Mouse (Mus musculus) megakaryocyte, adult 5-6 weeks (primary cell): Measurements from ENCODE around the gene Spock2. TPM values are rescaled to one million over a fixed set of nuclear protein-coding genes. Genes with fewer than 3 reads are reported as not detected.
"Not testable (repeated sequence)": the region's sequence is repeated elsewhere in the genome, so short reads cannot be mapped to it uniquely, and the experiment has no call there.

Experiments
- ATAC-seq: 2 replicates; pipeline ENCODE4 v1.8.0; 2016; ENCODE audit warnings: mild to moderate bottlenecking, inconsistent platforms; ENCODE audit not compliant: poor library complexity, severe bottlenecking
- total RNA-seq, 2 experiments: library from RNA; stranded (forward) in 1 of 2; stranded (reverse) in 1 of 2; fragments of 153-499, 151-499 nt in 1 of 2; fragments of 221-1000, 200-1000 nt in 1 of 2; gene quantifications; 2 replicates each; pipeline versions ENCODE4 v1.2.3 to v1.2.4; 2015 to 2017

Gene Spock2
- total RNA-seq, 2 experiments from 2014 or later, result 0.07 to 0.20 TPM

- no peak for ATAC-seq
Measured at GRCm38 (mm10) chr10:60141656-60142160, 35.7 kb downstream of the Spock2 start.

- ATAC-seq, result not testable (repeated sequence)
Measured at GRCm38 (mm10) chr10:60147510-60148047, 41.6 kb downstream of the Spock2 start.

- ATAC-seq, result peak; percentile 72
Measured at GRCm38 (mm10) chr10:60148087-60148486, 42.1 kb downstream of the Spock2 start.

GRCm38 (mm10) chr10:60151107-60151663, 45.2 kb downstream of the Spock2 start:
- no peak for ATAC-seq

GRCm38 (mm10) chr10:60156016-60156415, 50.0 kb downstream of the Spock2 start:
- no peak for ATAC-seq

GRCm38 (mm10) chr10:60158144-60158543, 52.1 kb downstream of the Spock2 start:
- no peak for ATAC-seq

- not testable (repeated sequence) for ATAC-seq
Measured at GRCm38 (mm10) chr10:60161397-60161796, 55.4 kb downstream of the Spock2 start.

GRCm38 (mm10) chr10:60162184-60162972, 56.4 kb downstream of the Spock2 start:
- not testable (repeated sequence) for ATAC-seq

- no peak for ATAC-seq
Measured at GRCm38 (mm10) chr10:60162973-60163255, 56.9 kb downstream of the Spock2 start.

GRCm38 (mm10) chr10:60164869-60165268, 58.9 kb downstream of the Spock2 start:
- no peak for ATAC-seq

GRCm38 (mm10) chr10:60166068-60166467, 60.0 kb downstream of the Spock2 start:
- ATAC-seq, result no peak

GRCm38 (mm10) chr10:60168306-60168705, 62.3 kb downstream of the Spock2 start:
- ATAC-seq, result no peak

GRCm38 (mm10) chr10:60168960-60169359, 62.9 kb downstream of the Spock2 start:
- no peak for ATAC-seq

- no peak for ATAC-seq
Measured at GRCm38 (mm10) chr10:60170326-60171089, 64.5 kb downstream of the Spock2 start.

- no peak for ATAC-seq
Measured at GRCm38 (mm10) chr10:60171368-60171767, 65.3 kb downstream of the Spock2 start.

GRCm38 (mm10) chr10:60172306-60172705, 66.3 kb downstream of the Spock2 start:
- no peak for ATAC-seq

- ATAC-seq, result no peak
Measured at GRCm38 (mm10) chr10:60173035-60173434, 67.0 kb downstream of the Spock2 start.

GRCm38 (mm10) chr10:60174506-60174905, 68.5 kb downstream of the Spock2 start:
- ATAC-seq, result no peak

GRCm38 (mm10) chr10:60175306-60175705, 69.3 kb downstream of the Spock2 start:
- ATAC-seq, result not testable (repeated sequence)
